Mouse (Mus musculus) small intestine, adult 2 months (tissue): ENCODE results near the gene Slc40a1. TPM values are rescaled to one million over a fixed set of nuclear protein-coding genes. Genes with fewer than 3 reads are reported as not detected.

Experiments used
- H3K27ac ChIP-seq: fragments of 200-500 bp; 2 replicates; pipeline ENCODE4 v1.5.1; 2012; ENCODE audit warnings: low read depth, low read length, control low read depth, inconsistent platforms; ENCODE audit not compliant: insufficient read depth
- H3K27me3 ChIP-seq: fragments of 200-500 bp; 2 replicates; pipeline ENCODE4 v1.6.1; 2012; ENCODE audit warnings: mild to moderate bottlenecking, moderate library complexity, low read length, inconsistent platforms; ENCODE audit not compliant: control insufficient read depth, insufficient read depth
- H3K36me3 ChIP-seq: fragments of 200-500 bp; 2 replicates; pipeline ENCODE4 v1.6.1; 2012; ENCODE audit warnings: mild to moderate bottlenecking, low read length, control low read depth, inconsistent platforms; ENCODE audit not compliant: control insufficient read depth, insufficient read depth
- H3K4me1 ChIP-seq: fragments of 200-500 bp; 2 replicates; pipeline ENCODE4 v1.6.1; 2012; ENCODE audit warnings: low read length, inconsistent platforms, mixed read lengths; ENCODE audit not compliant: control insufficient read depth, insufficient read depth, insufficient read length
- H3K4me3 ChIP-seq: fragments of 200-500 bp; 2 replicates; pipeline ENCODE4 v1.5.1; 2012; ENCODE audit warnings: low read depth, mild to moderate bottlenecking, control low read depth, inconsistent platforms, low read length, moderate library complexity
- CTCF ChIP-seq: fragments of 200-500 bp; IDR thresholded peaks from 2 replicates; pipeline ENCODE4 v1.5.1; 2012; ENCODE audit warnings: low read depth, mild to moderate bottlenecking, control low read depth, inconsistent platforms, low read length, moderate library complexity, mixed read lengths; ENCODE audit not compliant: insufficient replicate concordance, insufficient read length; ENCODE audit errors: extremely low read depth
- POLR2A ChIP-seq: fragments of 200-500 bp; IDR thresholded peaks from 2 replicates; pipeline ENCODE4 v1.6.1; 2012; ENCODE audit warnings: low read depth, mild to moderate bottlenecking, control low read depth, inconsistent platforms, low read length, moderate library complexity
- WGBS: fragments of 180-500 bp; shearing (Covaris S2); methylation state at CpG from one replicate; pipeline ENCODE4 v1.1.7; 2018; 5-methylcytosine and 5-hydroxymethylcytosine counted together
- polyA plus RNA-seq: library from polyadenylated mRNA; depleted of rRNA; stranded (reverse); fragments of >200 nt; gene quantifications from 2 replicates; pipeline ENCODE4 v1.2.3, GENCODE M21; 2012

Gene Slc40a1
- polyA plus RNA-seq, 1 experiment, result 1.3 TPM

DNA sequence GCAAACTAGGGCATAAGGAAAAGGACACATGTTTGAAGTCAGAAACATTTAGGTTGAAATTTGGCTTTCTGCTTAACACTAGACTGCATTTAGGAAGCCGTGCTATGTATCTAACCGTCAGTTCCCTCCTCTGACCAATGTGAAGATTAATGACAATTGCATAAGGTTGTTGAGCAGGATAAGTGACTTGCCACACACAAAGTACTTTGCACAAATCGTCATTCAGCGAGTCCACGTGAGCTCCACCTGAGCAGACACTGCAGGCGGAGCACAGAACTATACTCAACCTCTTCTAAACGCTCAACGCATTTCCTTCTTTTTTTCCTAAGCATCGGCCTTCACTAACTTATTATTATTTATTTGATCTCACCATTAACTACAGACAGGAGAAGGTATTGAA lies 39.5 kb downstream of the Slc40a1 start:
- 47% methylated on average over 9 of the region's 9 CpGs for WGBS
- no peak for TF ChIP-seq CTCF
- TF ChIP-seq POLR2A, result no peak
- H3K4me3 ChIP-seq, result no peak overlapping the region
- no peak overlapping the region for H3K27ac ChIP-seq
- no peaks in the 10 kb centered on the region; the same call in 1 of the 2 replicates for H3K4me1 ChIP-seq
- H3K27me3 ChIP-seq, result no peaks in the 10 kb centered on the region
- H3K36me3 ChIP-seq, result no peaks in the 10 kb centered on the region

DNA sequence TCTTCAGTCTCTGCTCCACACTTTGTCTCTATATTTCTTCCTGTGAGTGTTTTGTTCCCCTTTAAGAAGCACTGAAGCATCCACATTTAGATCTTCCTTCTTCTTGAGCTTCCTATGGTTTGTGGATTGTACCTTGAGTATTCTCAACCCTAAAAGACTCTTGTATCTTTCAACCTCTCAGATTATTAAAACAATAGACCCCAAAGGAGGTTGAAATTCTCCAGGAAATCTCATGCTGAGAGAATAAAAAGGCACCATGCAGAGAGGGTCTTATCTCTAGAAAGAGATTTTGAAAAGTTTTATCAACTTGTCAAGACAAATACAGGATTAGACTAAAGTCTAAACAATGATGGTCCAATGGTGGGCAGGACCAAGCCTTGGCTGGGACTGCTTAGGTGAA lies 42.9 kb downstream of the Slc40a1 start:
- TF ChIP-seq POLR2A (no peak), CTCF (no peak)
- Histone ChIP-seq H3K27me3 (no peaks in the 10 kb centered on the region), H3K4me1 (no peaks in the 10 kb centered on the region; the same call in 1 of the 2 replicates), H3K27ac (no peak overlapping the region), H3K4me3 (no peak overlapping the region), H3K36me3 (no peaks in the 10 kb centered on the region)

DNA sequence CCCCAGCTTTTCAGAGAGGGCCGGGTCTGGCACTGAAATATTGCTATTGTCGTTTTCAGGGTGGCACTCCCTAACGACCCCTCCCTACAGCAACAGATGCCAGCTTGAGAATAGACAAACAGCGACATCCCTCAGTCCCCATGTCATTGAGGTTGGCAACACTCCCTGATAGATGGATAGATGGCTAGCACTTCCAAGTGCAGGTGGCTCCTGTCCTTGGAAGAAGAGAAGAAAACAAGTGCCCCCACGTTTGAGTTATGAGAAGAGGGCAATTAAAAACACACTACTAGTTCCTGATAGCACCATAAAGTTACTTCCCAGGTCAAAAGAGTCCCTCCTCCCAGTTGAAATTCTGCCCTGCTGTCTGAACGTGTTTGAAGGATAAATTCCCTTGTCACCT lies 44.2 kb downstream of the Slc40a1 start:
- Histone ChIP-seq H3K36me3 (no peaks in the 10 kb centered on the region), H3K27ac (no peak overlapping the region), H3K4me1 (no peaks in the 10 kb centered on the region; the same call in 1 of the 2 replicates), H3K4me3 (no peak overlapping the region), H3K27me3 (no peaks in the 10 kb centered on the region)
- 24% methylated on average over 6 of the region's 6 CpGs for WGBS
- no peak for TF ChIP-seq POLR2A
- TF ChIP-seq CTCF, result no peak

DNA sequence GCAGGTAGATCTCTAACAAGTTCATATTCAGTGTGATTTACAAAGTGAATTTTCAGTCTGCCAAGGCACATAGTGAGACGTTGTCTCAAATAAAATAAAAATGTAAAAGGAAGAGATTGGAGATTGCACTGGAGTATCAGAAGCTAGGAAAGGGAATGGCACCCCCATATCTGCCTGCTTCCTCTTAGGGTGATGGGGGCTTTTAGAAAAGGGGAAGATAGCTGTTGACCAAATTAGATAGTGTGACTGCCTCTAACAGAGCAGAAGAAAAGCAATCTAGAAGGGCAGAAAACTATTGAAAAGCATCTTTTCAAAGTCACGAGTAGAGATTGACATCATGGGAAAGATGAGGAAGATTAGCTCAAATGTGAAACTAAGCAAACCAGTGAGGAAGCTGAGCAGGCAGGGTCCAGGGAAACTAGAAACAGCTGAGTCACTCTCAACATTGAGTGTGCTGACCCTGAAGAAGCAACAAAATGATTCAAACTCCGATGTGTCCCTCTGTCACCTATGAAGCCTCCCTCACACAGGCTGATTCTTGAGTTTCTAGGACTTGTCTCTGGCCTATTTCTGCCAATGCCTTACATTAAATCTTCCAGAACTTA lies 45.0 kb downstream of the Slc40a1 start:
- no peak for TF ChIP-seq CTCF
- TF ChIP-seq POLR2A, result no peak
- Histone ChIP-seq H3K27me3 (no peaks in the 10 kb centered on the region), H3K36me3 (no peaks in the 10 kb centered on the region), H3K4me1 (no peaks in the 10 kb centered on the region; the same call in 1 of the 2 replicates), H3K27ac (no peak overlapping the region), H3K4me3 (no peak overlapping the region)
- 63% methylated on average over 3 of the region's 3 CpGs for WGBS

DNA sequence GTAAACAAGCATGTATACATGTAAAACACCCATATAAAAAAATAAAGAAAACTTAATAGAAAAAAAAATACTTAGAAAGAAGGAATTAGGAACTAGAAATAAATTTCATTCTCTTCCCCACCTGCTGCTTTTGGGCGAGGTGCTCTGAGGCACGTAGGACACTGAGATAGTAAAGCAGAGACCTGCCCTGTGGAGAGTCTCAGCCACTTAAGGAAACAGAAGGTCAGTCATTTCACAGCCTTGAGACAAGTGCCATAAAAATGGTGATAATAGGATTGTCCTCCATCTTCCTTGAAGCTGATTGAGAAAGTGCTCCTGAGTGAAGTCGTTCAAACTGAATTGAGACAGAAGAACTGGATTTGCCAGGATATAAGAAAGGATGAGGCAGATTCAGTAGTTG lies 48.9 kb downstream of the Slc40a1 start:
- no peak for TF ChIP-seq POLR2A
- no peak for TF ChIP-seq CTCF
- 31% methylated on average over 3 of the region's 3 CpGs for WGBS
- Histone ChIP-seq H3K4me1 (peaks cover 2% of the 10 kb centered on the region; the same call in 1 of the 2 replicates), H3K4me3 (no peak overlapping the region), H3K36me3 (no peaks in the 10 kb centered on the region), H3K27ac (0 out of 2 replicates have a peak overlapping the region, but pooled peaks have one; percentile 22), H3K27me3 (no peaks in the 10 kb centered on the region)

DNA sequence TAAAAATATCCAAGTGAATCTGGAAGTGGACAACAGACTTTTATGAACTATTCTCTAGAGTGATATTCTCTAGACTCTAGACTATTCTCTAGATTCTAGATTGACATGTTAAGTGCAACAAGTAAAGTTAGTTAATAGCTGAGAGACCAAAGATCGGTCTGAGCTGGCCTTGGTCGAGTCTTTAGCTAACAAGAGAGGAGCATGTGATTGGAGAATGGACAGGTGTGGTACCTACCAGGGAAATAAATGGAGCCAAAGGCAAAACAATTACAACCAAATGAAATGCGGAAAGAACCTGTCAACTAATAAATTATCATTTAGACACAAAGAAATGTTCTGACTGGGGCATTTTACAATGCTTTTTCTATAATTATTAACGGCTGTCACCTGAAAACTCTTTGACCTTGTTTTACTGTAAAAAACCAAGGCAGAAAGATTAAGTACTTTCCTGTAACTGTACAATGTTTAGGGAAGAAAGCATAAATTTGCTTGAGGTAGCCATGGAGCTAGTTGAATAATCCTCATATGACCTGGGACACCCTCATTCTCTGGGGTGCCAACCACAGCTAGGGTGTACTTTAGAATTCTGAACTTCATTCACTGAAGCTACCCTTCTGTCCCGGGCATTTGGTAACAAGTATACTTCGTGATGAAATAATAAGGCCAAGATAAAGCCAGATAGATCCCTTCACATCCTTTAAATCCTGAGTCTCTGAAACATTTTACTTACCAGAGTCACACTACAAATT lies 49.7 kb downstream of the Slc40a1 start:
- H3K27me3 ChIP-seq, result no peaks in the 10 kb centered on the region
- H3K4me1 ChIP-seq, result peaks cover 2% of the 10 kb centered on the region; the same call in 1 of the 2 replicates
- no peak overlapping the region for H3K4me3 ChIP-seq
- TF ChIP-seq POLR2A, result no peak
- no peak for TF ChIP-seq CTCF
- no peaks in the 10 kb centered on the region for H3K36me3 ChIP-seq
- H3K27ac ChIP-seq, result peak overlapping the region; percentile 67
- WGBS, result 34% methylated on average over 6 of the region's 6 CpGs

DNA sequence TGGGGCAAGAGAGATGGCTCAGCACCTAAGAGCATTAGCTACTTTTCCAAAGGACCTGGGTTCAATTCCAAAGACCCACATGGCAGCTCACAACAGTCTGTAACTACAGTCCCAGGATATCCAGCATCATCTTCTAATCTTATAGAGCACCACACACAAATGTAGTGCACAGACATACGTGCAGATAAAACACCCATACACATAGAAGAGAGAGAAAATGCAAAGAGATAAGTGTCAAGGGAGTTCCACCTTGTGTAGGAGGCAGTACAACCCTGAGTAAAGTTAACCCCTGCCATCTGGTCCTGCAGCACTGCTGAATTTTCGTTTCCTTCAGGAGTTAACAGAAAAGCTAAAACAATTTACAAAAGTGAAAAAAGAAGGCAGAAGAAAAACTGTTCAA lies 50.7 kb downstream of the Slc40a1 start:
- 64% methylated on average over 2 of the region's 2 CpGs for WGBS
- no peak overlapping the region for H3K4me3 ChIP-seq
- TF ChIP-seq POLR2A, result no peak
- no peak for TF ChIP-seq CTCF
- H3K4me1 ChIP-seq, result peaks cover 2% of the 10 kb centered on the region; the same call in 1 of the 2 replicates
- no peaks in the 10 kb centered on the region for H3K36me3 ChIP-seq
- H3K27ac ChIP-seq, result 0 out of 2 replicates have a peak overlapping the region, but pooled peaks have one; percentile 35
- H3K27me3 ChIP-seq, result no peaks in the 10 kb centered on the region
